In genomic region chr9:71666432-71666831, GRCm38 (mm10) we compare ENCODE assay signal across 13 mouse cellular contexts.
DNase-seq lines count a peak whose midpoint lies in the region; ATAC-seq lines count a peak whose summit lies in the region.
"Had no signal": no experiment of that assay in that cellular context is flagged by ENCODE, and none has a peak within 500 bp of the region (broad histone marks: within the 10 kb centered on the region; RNA-seq: fewer than 3 reads in every experiment).

No protein-coding gene starts in this region.

- 0 out of 2 replicates have a peak, but pooled peaks have one; percentile 12 for ATAC-seq in embryonic facial prominence, embryonic 14.5 days (ENCODE audit: low read depth)
- ATAC-seq in midbrain, embryonic 13.5 days = no peak
- ATAC-seq: Patski had no signal

- H3K27ac ChIP-seq in embryonic facial prominence, embryonic 14.5 days (replicated peaks; ENCODE audit: low read depth, low read length) = no peak overlapping the region; the same call in 1 of the 2 replicates
- no peak overlapping the region for H3K27ac ChIP-seq in midbrain, embryonic 13.5 days
- H3K27ac ChIP-seq: liver, embryonic 15.5 days had no signal

- H3K36me3 ChIP-seq in embryonic facial prominence, embryonic 14.5 days (ENCODE audit: control insufficient read depth, insufficient read depth, low read length) = no peaks in the 10 kb centered on the region
- H3K36me3 ChIP-seq in midbrain, embryonic 13.5 days = no peaks in the 10 kb centered on the region
- H3K36me3 ChIP-seq: liver, embryonic 15.5 days had no signal

- no peaks in the 10 kb centered on the region for H3K9me3 ChIP-seq in embryonic facial prominence, embryonic 14.5 days (ENCODE audit: control insufficient read depth, low read length)
- no peaks in the 10 kb centered on the region for H3K9me3 ChIP-seq in midbrain, embryonic 13.5 days
- H3K9me3 ChIP-seq: liver, embryonic 15.5 days had no signal

- no peak overlapping the region for H3K9ac ChIP-seq in embryonic facial prominence, embryonic 14.5 days (ENCODE audit: low read depth, low read length)
- no peak overlapping the region for H3K9ac ChIP-seq in midbrain, embryonic 13.5 days (replicated peaks)
- H3K9ac ChIP-seq: liver, embryonic 15.5 days had no signal

- H3K4me2 ChIP-seq in embryonic facial prominence, embryonic 14.5 days (ENCODE audit: low read depth, low read length) = no peak overlapping the region
- H3K4me2 ChIP-seq in midbrain, embryonic 13.5 days (replicated peaks) = no peak overlapping the region
- H3K4me2 ChIP-seq: liver, embryonic 15.5 days had no signal

- no peak overlapping the region for H3K4me3 ChIP-seq in embryonic facial prominence, embryonic 14.5 days (ENCODE audit: low read depth, low read length)
- no peak overlapping the region for H3K4me3 ChIP-seq in midbrain, embryonic 13.5 days (replicated peaks)
- H3K4me3 ChIP-seq: liver, embryonic 15.5 days had no signal

- intact Hi-C loops in heart, postnatal 14 days (cut with DNase I) = no loop called here
- intact Hi-C loops in heart, postnatal 10 days (cut with DNase I) = no loop called here

- 45% methylated on average over 6 of the region's 6 CpGs for WGBS in embryonic facial prominence, embryonic 14.5 days
- WGBS in midbrain, embryonic 13.5 days = 86% methylated on average over 6 of the region's 6 CpGs

- no peaks in the 10 kb centered on the region for H3K4me1 ChIP-seq in embryonic facial prominence, embryonic 14.5 days (ENCODE audit: control insufficient read depth, insufficient read depth, low read length)
- H3K4me1 ChIP-seq in midbrain, embryonic 13.5 days (replicated peaks) = no peaks in the 10 kb centered on the region

- no peaks in the 10 kb centered on the region for H3K27me3 ChIP-seq in embryonic facial prominence, embryonic 14.5 days (replicated peaks; ENCODE audit: control insufficient read depth, insufficient read depth, low read length)
- H3K27me3 ChIP-seq in midbrain, embryonic 13.5 days = no peaks in the 10 kb centered on the region
- H3K27me3 ChIP-seq: liver, embryonic 15.5 days; Patski had no signal

- peak; percentile 49 to 66 for DNase-seq in heart, adult 18-20 months
- DNase-seq in heart, postnatal 14 days = no peak
- DNase-seq in embryonic facial prominence, embryonic 14.5 days (ENCODE audit: low spot score) = peak; percentile 61
- DNase-seq in heart, postnatal 10 days = peak; percentile 50 to 56
- peak; percentile 50 for DNase-seq in lung, postnatal 14 days
- no peak for DNase-seq in adrenal gland, postnatal 4 days (ENCODE audit: low spot score in 2 of 2)
- DNase-seq in gastrocnemius, postnatal 10 days = no peak
- DNase-seq: adrenal gland, postnatal 36 days; cerebellum, adult 9-10 months; layer of hippocampus, postnatal 36 days had no signal

Comparison
In these comparisons a context has a peak if more than half of its experiments do, and no peak if none do; other contexts are left out.
1. DNase-seq: peak in heart, adult 18-20 months (2 of 2), embryonic facial prominence, embryonic 14.5 days (single experiment), heart, postnatal 10 days (2 of 2) and lung, postnatal 14 days (single experiment); none in heart, postnatal 14 days (0 of 2), adrenal gland, postnatal 4 days (0 of 2) and gastrocnemius, postnatal 10 days (single experiment).